Mouse (Mus musculus): ENCODE measurements at regions not wholly inside any gene's neighbourhood (a gene's known extent, or its start where the extent isn't known, plus 50 kb on each side); places are given as distances from the start of the nearest gene placed in this dataset.

- TF ChIP-seq CTCF (IDR thresholded peaks at IDR 0.05; ENCODE audit: low read depth) = no peak
- no peak for TF ChIP-seq EP300 (IDR thresholded peaks at IDR 0.05; ENCODE audit: low read depth)
Measured at GRCm38 (mm10) chr15:52438403-52438802, 1446.3 kb upstream of the Gm7489 start.
